Mouse (Mus musculus) erythroblast, embryonic 14.5 days (primary cell): ENCODE measurements around the gene Anxa11.
"Not testable (repeated sequence)": the region's sequence is repeated elsewhere in the genome, so short reads cannot be mapped to it uniquely, and the experiment has no call there.

Source experiments
- GATA1 ChIP-seq: IDR thresholded peaks from 2 replicates; pipeline ENCODE4 v1.6.1; 2012; ENCODE audit warnings: low read length, inconsistent platforms, mixed read lengths
- TAL1 ChIP-seq: IDR thresholded peaks from 3 replicates; pipeline ENCODE4 v1.6.1; 2012; ENCODE audit warnings: low read length, inconsistent platforms, mixed read lengths

DNA sequence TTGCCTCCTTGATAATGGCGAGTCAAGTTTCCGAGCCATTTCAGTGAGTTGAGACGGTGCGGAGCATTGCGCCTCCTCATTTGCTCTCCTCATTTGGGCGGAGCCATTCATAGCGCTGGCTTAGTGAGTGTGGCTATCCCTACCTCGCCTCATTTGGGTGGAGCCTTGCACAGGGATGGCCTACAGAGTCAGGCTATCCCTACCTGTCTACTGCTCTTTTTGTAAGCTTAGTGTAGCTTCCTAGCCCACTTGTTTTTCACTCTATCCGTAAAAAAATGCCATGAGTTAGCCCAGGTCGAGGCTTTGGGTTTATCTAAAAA is 85.6 kb downstream of the Anxa11 start, which contains the start of gene Tmem254a:
- not testable (repeated sequence) for TF ChIP-seq TAL1, GATA1
